Mouse (Mus musculus): ENCODE data around the gene Gm49661. TPM values are rescaled to one million over a fixed set of nuclear protein-coding genes. Genes with fewer than 3 reads are reported as not detected.

The Gm49661 gene
- total and polyA plus RNA-seq, 3 experiments = 3.1 TPM; not detected in 2

- TF ChIP-seq ZNF384 (IDR thresholded peaks at IDR 0.05; ENCODE audit: low read depth, low read length) (no peak), GABPA (IDR thresholded peaks at IDR 0.05; ENCODE audit: insufficient replicate concordance, low read depth, low read length) (no peak), SIN3A (IDR thresholded peaks at IDR 0.05; ENCODE audit: low read length) (no peak), RAD21 (IDR thresholded peaks at IDR 0.05; ENCODE audit: low read depth, low read length) (no peak; the same call in 1 of the 2 replicates), MAZ (IDR thresholded peaks at IDR 0.05; ENCODE audit: low read depth, low read length) (no peak), KAT2A (IDR thresholded peaks at IDR 0.05; ENCODE audit: insufficient replicate concordance, low read length) (no peak), ELF1 (IDR thresholded peaks at IDR 0.05; ENCODE audit: low read depth, low read length) (no peak)
These were observed 32.2 kb downstream of the Gm49661 start, which contains the start of gene Mast1 (continued) for GRCm38 (mm10) chr8:84936962-84937546.

GRCm38 (mm10) chr8:84936041-84936961 is 32.9 kb downstream of the Gm49661 start:
- H3K27me3 ChIP-seq (replicated peaks) = peaks cover 79% of the 10 kb centered on the region
- no peak for DNase-seq (ENCODE audit: extremely low read depth)
- dilution Hi-C loops (cut with MboI; ENCODE audit: extremely low pct_ligation_motif_present, extremely low pct_unique_long_range_greater_than_20kb, low sequenced_read_pairs) (no loop called here), in situ Hi-C loops (cut with MboI; ENCODE audit: low pct_ligation_motif_present, low pct_unique_long_range_greater_than_20kb, low sequenced_read_pairs) (no loop called here)
- H3K79me2 ChIP-seq (replicated peaks; ENCODE audit: control insufficient read depth, extremely low read depth, insufficient read depth, poor library complexity, severe bottlenecking) = no peaks in the 10 kb centered on the region
- no peaks in the 10 kb centered on the region for H3K9me3 ChIP-seq (replicated peaks; ENCODE audit: low read length)
- no peak overlapping the region for H3K4me3 ChIP-seq (replicated peaks in 1 of 3; ENCODE audit: low read depth in 2 of 3, low read length in 2 of 3, poor library complexity in 1 of 3)
- no peak overlapping the region for H3K27ac ChIP-seq (ENCODE audit: insufficient read depth, low read depth)
- peaks cover 21 to 22% of the 10 kb centered on the region in 2 experiments for H3K4me1 ChIP-seq (ENCODE audit: control insufficient read depth in 1 of 2, insufficient read depth in 2 of 2)
- TF ChIP-seq UBTF (IDR thresholded peaks at IDR 0.05; ENCODE audit: low read depth, low read length) (no peak), IRF4 (IDR thresholded peaks at IDR 0.05; ENCODE audit: low read depth, low read length) (no peak), MEF2A (IDR thresholded peaks at IDR 0.05; ENCODE audit: borderline replicate concordance, low read depth, low read length) (no peak), CHD2 (IDR thresholded peaks at IDR 0.05; ENCODE audit: low read length) (no peak), RCOR1 (conservative IDR thresholded peaks at IDR 0.05; ENCODE audit: low read depth, low read length) (no peak), USF1 (IDR thresholded peaks at IDR 0.05; ENCODE audit: low read depth, low read length) (no peak), SIN3A (IDR thresholded peaks at IDR 0.05; ENCODE audit: low read length) (no peak), MXI1 (IDR thresholded peaks at IDR 0.05; ENCODE audit: low read depth, low read length) (no peak), MAX (IDR thresholded peaks at IDR 0.05; ENCODE audit: low read length) (no peak), ZNF384 (IDR thresholded peaks at IDR 0.05; ENCODE audit: low read depth, low read length) (no peak)
- no peaks in the 10 kb centered on the region for H3K36me3 ChIP-seq (replicated peaks in 1 of 2; ENCODE audit: control insufficient read depth in 1 of 2, insufficient read depth in 1 of 2, low read length in 1 of 2)
- H3K4me2 ChIP-seq (ENCODE audit: insufficient read depth, low read depth, poor library complexity, severe bottlenecking) = peak overlapping the region; percentile 90; the same call in 1 of the 2 replicates
- no peak overlapping the region for H3K9ac ChIP-seq (ENCODE audit: insufficient read depth, low read depth)
